Mouse (Mus musculus) liver, embryonic 14.5 days (tissue): ENCODE results near the gene Dock9. TPM values are rescaled to one million over a fixed set of nuclear protein-coding genes. Genes with fewer than 3 reads are reported as not detected.

Experiments used
- ATAC-seq: fragments of 200-750 bp; cut with Nextera tagmentation; 2 replicates; pipeline ENCODE4 v1.8.0; 2017; ENCODE audit warnings: moderate number of reproducible peaks, mild to moderate bottlenecking, moderate library complexity; ENCODE audit not compliant: insufficient read depth
- DNase-seq, 3 experiments: peaks; one replicate each; pipeline ENCODE4 v3.0.0-alpha.2; 2012 to 2013; ENCODE audit warnings: low read depth in 3 of 3, low spot score in 3 of 3
- H3K27ac ChIP-seq: fragments of 300-500 bp; sonication (generic); 2 replicates; pipeline ENCODE4 v1.5.1; 2014; ENCODE audit warnings: moderate library complexity, mild to moderate bottlenecking, control low read depth, inconsistent platforms
- H3K27me3 ChIP-seq: fragments of 300-500 bp; sonication (generic); 2 replicates; pipeline ENCODE4 v1.6.1; 2014; ENCODE audit warnings: mild to moderate bottlenecking, low read length, moderate library complexity; ENCODE audit not compliant: control insufficient read depth, insufficient read depth
- H3K36me3 ChIP-seq: fragments of 300-500 bp; sonication (generic); replicated peaks from 2 replicates; pipeline ENCODE4 v1.6.1; 2014; ENCODE audit warnings: low read depth; ENCODE audit not compliant: control insufficient read depth, insufficient read depth
- H3K4me1 ChIP-seq, 2 experiments: fragments of 200-500 bp in 1 of 2; fragments of 300-500 bp in 1 of 2; sonication (generic) in 1 of 2; replicated peaks; 2 replicates each; pipeline ENCODE4 v1.6.1; 2012 to 2014; ENCODE audit warnings: antibody characterized with exemption in 1 of 2, inconsistent platforms in 1 of 2, low read length in 1 of 2; ENCODE audit not compliant: control insufficient read depth in 2 of 2, insufficient read depth in 2 of 2
- H3K4me2 ChIP-seq: fragments of 300-500 bp; sonication (generic); 2 replicates; pipeline ENCODE4 v1.6.1; 2014; ENCODE audit warnings: low read depth, mild to moderate bottlenecking, control low read depth, moderate library complexity
- H3K4me3 ChIP-seq, 2 experiments: fragments of 200-500 bp in 1 of 2; fragments of 300-500 bp in 1 of 2; sonication (generic) in 1 of 2; 2 replicates each; pipeline ENCODE4 v1.5.1; 2012 to 2014; ENCODE audit warnings: low read depth in 2 of 2, low read length in 2 of 2, mild to moderate bottlenecking in 2 of 2, control low read depth in 1 of 2, inconsistent platforms in 1 of 2, moderate library complexity in 1 of 2; ENCODE audit not compliant: insufficient read depth in 1 of 2
- H3K9ac ChIP-seq: fragments of 300-500 bp; sonication (generic); replicated peaks from 2 replicates; pipeline ENCODE4 v1.6.1; 2014; ENCODE audit warnings: mild to moderate bottlenecking, control low read depth, moderate library complexity
- H3K9me3 ChIP-seq: fragments of 300-500 bp; sonication (generic); 2 replicates; pipeline ENCODE4 v1.6.1; 2016; ENCODE audit warnings: low read length, mixed read lengths; ENCODE audit not compliant: control insufficient read depth
- CTCF ChIP-seq: IDR thresholded peaks from 2 replicates; pipeline ENCODE4 v1.5.1; 2016; ENCODE audit warnings: antibody characterized with exemption, low read depth, control low read depth
- EP300 ChIP-seq: IDR thresholded peaks from 2 replicates; pipeline ENCODE4 v1.6.1; 2016; ENCODE audit warnings: antibody characterized with exemption, low read depth
- WGBS: fragments of 180-500 bp; shearing (Covaris S2); extraction: QIAGEN DNeasy Blood & Tissue Kit; methylation state at CpG from one replicate; pipeline ENCODE4 v1.1.7; 2014; ENCODE audit not compliant: insufficient replicate concordance; 5-methylcytosine and 5-hydroxymethylcytosine counted together
- polyA plus RNA-seq, 2 experiments: library from polyadenylated mRNA; depleted of rRNA in 1 of 2; stranded (reverse) in 1 of 2; unstranded in 1 of 2; fragments of >200 nt; fragmentation: Nextera tagmentation in 1 of 2; extraction: Ambion mirVana in 1 of 2; gene quantifications; 2 replicates each; pipeline versions ENCODE4 v1.2.1 to v1.2.3; 2012 to 2014

Gene Dock9
- polyA plus RNA-seq, 2 experiments: 1.2 to 1.8 TPM

- WGBS: 16% methylated on average over 2 of the region's 2 CpGs
- Histone ChIP-seq H3K4me3 (no peak overlapping the region), H3K9ac (no peak overlapping the region), H3K9me3 (no peaks in the 10 kb centered on the region), H3K27ac (no peak overlapping the region), H3K36me3 (no peaks in the 10 kb centered on the region), H3K27me3 (peaks cover 8% of the 10 kb centered on the region), H3K4me1 (peaks cover 3% of the 10 kb centered on the region in 2 experiments; a peak in 2 of 4 replicates), H3K4me2 (no peak overlapping the region)
- TF ChIP-seq EP300 (no peak), CTCF (peak; percentile 38)
- ATAC-seq (no peak), DNase-seq (no peak)
Measured at GRCm38 (mm10) chr14:121800962-121801361, 3.3 kb upstream of the Dock9 start.

GRCm38 (mm10) chr14:121799112-121799511 is 1.5 kb upstream of the Dock9 start:
- Histone ChIP-seq H3K4me1 (peaks cover 3% of the 10 kb centered on the region in 2 experiments; a peak in 2 of 4 replicates), H3K36me3 (no peaks in the 10 kb centered on the region), H3K4me2 (peak overlapping the region; percentile 87), H3K27me3 (peaks cover 8% of the 10 kb centered on the region), H3K9me3 (no peaks in the 10 kb centered on the region), H3K4me3 (no peak overlapping the region), H3K9ac (no peak overlapping the region), H3K27ac (no peak overlapping the region)
- ATAC-seq: no peak
- DNase-seq: peak in 1 of 3 experiments; percentile 46
- 29% methylated on average over 7 of the region's 7 CpGs for WGBS
- no peak for TF ChIP-seq CTCF
- no peak for TF ChIP-seq EP300

- under 1% methylated on average over 22 of the region's 22 CpGs for WGBS
- peaks cover 3 to 8% of the 10 kb centered on the region in 2 experiments; a peak in 3 of 4 replicates for H3K4me1 ChIP-seq
- no peaks in the 10 kb centered on the region for H3K36me3 ChIP-seq
- ATAC-seq (peak; percentile 84), DNase-seq (peak; percentile 80 to 81 (median 80))
- H3K27me3 ChIP-seq: peaks cover 8% of the 10 kb centered on the region
- H3K9ac ChIP-seq: peak overlapping the region; percentile 46; the same call in 1 of the 2 replicates
- H3K4me3 ChIP-seq: peak overlapping the region; percentile 59 to 64
- peak overlapping the region; percentile 61; the same call in 1 of the 2 replicates for H3K27ac ChIP-seq
- peak overlapping the region; percentile 87 for H3K4me2 ChIP-seq
- peak; percentile 7; the same call in 1 of the 2 replicates for TF ChIP-seq CTCF
- no peak for TF ChIP-seq EP300
- H3K9me3 ChIP-seq: no peaks in the 10 kb centered on the region
Measured at GRCm38 (mm10) chr14:121798411-121798799, 768 bp upstream of the Dock9 start.

- 16% methylated on average over 28 of the region's 28 CpGs for WGBS
- ATAC-seq (no peak), DNase-seq (no peak)
- Histone ChIP-seq H3K4me1 (peaks cover 3 to 8% of the 10 kb centered on the region in 2 experiments; a peak in 3 of 4 replicates), H3K9me3 (no peaks in the 10 kb centered on the region), H3K36me3 (no peaks in the 10 kb centered on the region), H3K27me3 (peaks cover 8% of the 10 kb centered on the region), H3K4me2 (peak overlapping the region; percentile 87), H3K9ac (peak overlapping the region; percentile 23), H3K4me3 (peak overlapping the region; percentile 62 to 64), H3K27ac (no peak overlapping the region)
- no peak for TF ChIP-seq CTCF
- no peak for TF ChIP-seq EP300
Measured at GRCm38 (mm10) chr14:121796571-121797456, 823 bp downstream of the Dock9 start.

- Histone ChIP-seq H3K27me3 (peaks cover 8% of the 10 kb centered on the region), H3K4me3 (no peak overlapping the region), H3K36me3 (no peaks in the 10 kb centered on the region), H3K4me1 (peaks cover 3 to 8% of the 10 kb centered on the region in 2 experiments; a peak in 3 of 4 replicates), H3K27ac (no peak overlapping the region), H3K4me2 (no peak overlapping the region), H3K9ac (no peak overlapping the region), H3K9me3 (no peaks in the 10 kb centered on the region)
- DNase-seq: no peak
- ATAC-seq: no peak
- TF ChIP-seq EP300 (no peak), CTCF (no peak)
- WGBS: 65% methylated on average over 7 of the region's 7 CpGs
Measured at GRCm38 (mm10) chr14:121795536-121795935, 2.1 kb downstream of the Dock9 start.
